Mouse (Mus musculus) stomach, embryonic 16.5 days (tissue): Measurements from ENCODE around the gene Pcnx. TPM values are rescaled to one million over a fixed set of nuclear protein-coding genes. Genes with fewer than 3 reads are reported as not detected.

Source experiments
- ATAC-seq: fragments of 200-750 bp; cut with Nextera tagmentation; 2 replicates; pipeline ENCODE4 v1.8.0; 2017; ENCODE audit warnings: moderate number of reproducible peaks, moderate TSS enrichment; ENCODE audit not compliant: insufficient read depth, low FRiP score
- H3K27ac ChIP-seq: fragments of 300-500 bp; sonication (generic); 2 replicates; pipeline ENCODE4 v1.5.1; 2014; ENCODE audit warnings: low read length
- H3K27me3 ChIP-seq: fragments of 300-500 bp; sonication (generic); 2 replicates; pipeline ENCODE4 v1.6.1; 2014; ENCODE audit warnings: low read length, control low read depth, mixed read lengths; ENCODE audit not compliant: control insufficient read depth, insufficient read depth
- H3K36me3 ChIP-seq: fragments of 300-500 bp; sonication (generic); 2 replicates; pipeline ENCODE4 v1.6.1; 2014; ENCODE audit warnings: low read length; ENCODE audit not compliant: control insufficient read depth, insufficient read depth
- H3K4me1 ChIP-seq: fragments of 300-500 bp; sonication (generic); 2 replicates; pipeline ENCODE4 v1.6.1; 2014; ENCODE audit warnings: low read length, control low read depth, mixed read lengths; ENCODE audit not compliant: control insufficient read depth, insufficient read depth
- H3K4me2 ChIP-seq: fragments of 300-500 bp; sonication (generic); 2 replicates; pipeline ENCODE4 v1.6.1; 2014; ENCODE audit warnings: low read depth, low read length, mixed read lengths
- H3K4me3 ChIP-seq: fragments of 300-500 bp; sonication (generic); replicated peaks from 2 replicates; pipeline ENCODE4 v1.5.1; 2014; ENCODE audit warnings: mild to moderate bottlenecking, low read length
- H3K9ac ChIP-seq: fragments of 300-500 bp; sonication (generic); 2 replicates; pipeline ENCODE4 v1.6.1; 2014; ENCODE audit warnings: low read length
- H3K9me3 ChIP-seq: fragments of 300-500 bp; sonication (generic); replicated peaks from 2 replicates; pipeline ENCODE4 v1.6.1; 2016; ENCODE audit warnings: low read length, control low read depth; ENCODE audit not compliant: control insufficient read depth
- WGBS: fragments of 180-500 bp; shearing (Covaris S2); extraction: QIAGEN DNeasy Blood & Tissue Kit; methylation state at CpG from one replicate; pipeline ENCODE4 v1.1.7; 2014; 5-methylcytosine and 5-hydroxymethylcytosine counted together
- polyA plus RNA-seq: library from polyadenylated mRNA; unstranded; fragments of >200 nt; fragmentation: Nextera tagmentation; extraction: Ambion mirVana; gene quantifications from 2 replicates; pipeline ENCODE4 v1.2.1, GENCODE M21; 2015

Pcnx gene
- polyA plus RNA-seq, 1 experiment from 2014 or later: 10.3 TPM

GRCm38 (mm10) chr12:81860308-81861181, 722 bp downstream of the Pcnx start:
- no peaks in the 10 kb centered on the region for H3K36me3 ChIP-seq
- WGBS: under 1% methylated on average over 90 of the region's 107 CpGs

GRCm38 (mm10) chr12:81861199-81862085, 1.6 kb downstream of the Pcnx start:
- H3K4me3 ChIP-seq: peak overlapping the region; percentile 93
- no peaks in the 10 kb centered on the region for H3K9me3 ChIP-seq
- H3K4me1 ChIP-seq: peaks cover 42% of the 10 kb centered on the region
- peak overlapping the region; percentile 90 for H3K27ac ChIP-seq
- H3K36me3 ChIP-seq: no peaks in the 10 kb centered on the region
- WGBS: 27% methylated on average over 18 of the region's 18 CpGs
- peak overlapping the region; percentile 95 for H3K9ac ChIP-seq
- ATAC-seq: no peak
- no peaks in the 10 kb centered on the region for H3K27me3 ChIP-seq
- H3K4me2 ChIP-seq: peak overlapping the region; percentile 72

More at GRCm38 (mm10) chr12:81860308-81861181, 722 bp downstream of the Pcnx start:
- ATAC-seq: peak; percentile 69
- H3K4me3 ChIP-seq: peak overlapping the region; percentile 93
- H3K4me1 ChIP-seq: peaks cover 42% of the 10 kb centered on the region
- H3K9me3 ChIP-seq: no peaks in the 10 kb centered on the region
- H3K27ac ChIP-seq: peak overlapping the region; percentile 90
- H3K4me2 ChIP-seq: peak overlapping the region; percentile 72
- H3K9ac ChIP-seq: peak overlapping the region; percentile 95
- H3K27me3 ChIP-seq: no peaks in the 10 kb centered on the region

- no peaks in the 10 kb centered on the region for H3K27me3 ChIP-seq
- H3K27ac ChIP-seq: no peak overlapping the region
- WGBS: 30% methylated on average over 8 of the region's 8 CpGs
- no peak for ATAC-seq
- H3K4me2 ChIP-seq: peak overlapping the region; percentile 72
- H3K4me3 ChIP-seq: peak overlapping the region; percentile 93
- peak overlapping the region; percentile 60; the same call in 1 of the 2 replicates for H3K9ac ChIP-seq
- no peaks in the 10 kb centered on the region for H3K9me3 ChIP-seq
- H3K36me3 ChIP-seq: no peaks in the 10 kb centered on the region
- H3K4me1 ChIP-seq: peaks cover 35% of the 10 kb centered on the region
These were observed 2.6 kb downstream of the Pcnx start for GRCm38 (mm10) chr12:81862351-81862802.

- Histone ChIP-seq H3K4me3 (no peak overlapping the region), H3K9ac (no peak overlapping the region), H3K36me3 (no peaks in the 10 kb centered on the region), H3K27me3 (no peaks in the 10 kb centered on the region), H3K27ac (no peak overlapping the region), H3K9me3 (no peaks in the 10 kb centered on the region), H3K4me2 (no peak overlapping the region), H3K4me1 (peaks cover 21% of the 10 kb centered on the region)
- 78% methylated on average over 4 of the region's 4 CpGs for WGBS
- ATAC-seq: no peak
These were observed 4.1 kb downstream of the Pcnx start for GRCm38 (mm10) chr12:81863949-81864348.

GRCm38 (mm10) chr12:81865183-81865582, 5.4 kb downstream of the Pcnx start:
- H3K4me1 ChIP-seq: peaks cover 26% of the 10 kb centered on the region
- H3K4me3 ChIP-seq: no peak overlapping the region
- H3K4me2 ChIP-seq: no peak overlapping the region
- 89% methylated on average over 6 of the region's 6 CpGs for WGBS
- ATAC-seq: no peak
- no peaks in the 10 kb centered on the region for H3K36me3 ChIP-seq
- H3K27ac ChIP-seq: no peak overlapping the region
- no peaks in the 10 kb centered on the region for H3K27me3 ChIP-seq
- H3K9ac ChIP-seq: no peak overlapping the region
- no peaks in the 10 kb centered on the region for H3K9me3 ChIP-seq

- no peak overlapping the region for H3K4me3 ChIP-seq
- no peaks in the 10 kb centered on the region for H3K27me3 ChIP-seq
- H3K9me3 ChIP-seq: no peaks in the 10 kb centered on the region
- no peak overlapping the region for H3K4me2 ChIP-seq
- no peak overlapping the region for H3K9ac ChIP-seq
- no peak overlapping the region for H3K27ac ChIP-seq
- no peak for ATAC-seq
- 93% methylated on average over 4 of the region's 4 CpGs for WGBS
- peaks cover 23% of the 10 kb centered on the region for H3K4me1 ChIP-seq
- H3K36me3 ChIP-seq: no peaks in the 10 kb centered on the region
These were observed 7.5 kb downstream of the Pcnx start for GRCm38 (mm10) chr12:81867316-81867715.

- no peak for ATAC-seq
- Histone ChIP-seq H3K27ac (peak overlapping the region; percentile 39; the same call in 1 of the 2 replicates), H3K36me3 (no peaks in the 10 kb centered on the region), H3K9ac (no peak overlapping the region), H3K4me1 (peaks cover 21% of the 10 kb centered on the region), H3K4me2 (no peak overlapping the region), H3K4me3 (no peak overlapping the region), H3K9me3 (no peaks in the 10 kb centered on the region), H3K27me3 (no peaks in the 10 kb centered on the region)
- 55% methylated on average over 3 of the region's 3 CpGs for WGBS
These were observed 9.6 kb downstream of the Pcnx start for GRCm38 (mm10) chr12:81869205-81869940.

GRCm38 (mm10) chr12:81873345-81873744, 13.5 kb downstream of the Pcnx start:
- Histone ChIP-seq H3K36me3 (no peaks in the 10 kb centered on the region), H3K4me3 (no peak overlapping the region), H3K27ac (no peak overlapping the region), H3K27me3 (no peaks in the 10 kb centered on the region), H3K4me2 (no peak overlapping the region), H3K9ac (no peak overlapping the region), H3K4me1 (peaks cover 21% of the 10 kb centered on the region), H3K9me3 (no peaks in the 10 kb centered on the region)
- 58% methylated on average over 4 of the region's 4 CpGs for WGBS
- ATAC-seq: no peak
